Mouse (Mus musculus) limb, embryonic 10.5 days (tissue): Measurements from ENCODE around the gene Sbno2. TPM values are rescaled to one million over a fixed set of nuclear protein-coding genes. Genes with fewer than 3 reads are reported as not detected.
"Not testable (repeated sequence)": the region's sequence is repeated elsewhere in the genome, so short reads cannot be mapped to it uniquely, and the experiment has no call there.

Source experiments
- DNase-seq: peaks from one replicate; pipeline ENCODE4 v3.0.0-alpha.2; 2017; ENCODE audit warnings: low spot score
- H3K27ac ChIP-seq: fragments of 300-500 bp; sonication (generic); 2 replicates; pipeline ENCODE4 v1.5.1; 2016; ENCODE audit warnings: mild to moderate bottlenecking
- H3K27me3 ChIP-seq: fragments of 300-500 bp; sonication (generic); 2 replicates; pipeline ENCODE4 v1.6.1; 2016; ENCODE audit warnings: low read depth, mild to moderate bottlenecking; ENCODE audit not compliant: poor library complexity, severe bottlenecking
- H3K36me3 ChIP-seq: fragments of 300-500 bp; sonication (generic); 2 replicates; pipeline ENCODE4 v1.6.1; 2016; ENCODE audit warnings: mild to moderate bottlenecking, moderate library complexity
- H3K4me1 ChIP-seq: fragments of 300-500 bp; sonication (generic); 2 replicates; pipeline ENCODE4 v1.6.1; 2016
- H3K4me3 ChIP-seq: fragments of 300-500 bp; sonication (generic); 2 replicates; pipeline ENCODE4 v1.5.1; 2016; ENCODE audit warnings: mild to moderate bottlenecking, moderate library complexity
- H3K9me3 ChIP-seq: fragments of 300-500 bp; sonication (generic); replicated peaks from 2 replicates; pipeline ENCODE4 v1.6.1; 2016; ENCODE audit warnings: mild to moderate bottlenecking
- WGBS: fragments of 180-500 bp; shearing (Covaris S2); methylation state at CpG from one replicate; pipeline ENCODE4 v1.1.7; 2016; 5-methylcytosine and 5-hydroxymethylcytosine counted together
- polyA plus RNA-seq: library from polyadenylated mRNA; unstranded; fragments of >200 nt; fragmentation: Nextera tagmentation; extraction: Ambion mirVana; gene quantifications from 2 replicates; pipeline ENCODE4 v1.2.1, GENCODE M21; 2016

Sbno2 gene
- polyA plus RNA-seq, 1 experiment from 2014 or later = 18.4 TPM

- Histone ChIP-seq H3K27ac (0 out of 2 replicates have a peak overlapping the region, but pooled peaks have one; percentile 28), H3K4me1 (peaks cover 37% of the 10 kb centered on the region), H3K4me3 (no peak overlapping the region), H3K36me3 (no peaks in the 10 kb centered on the region), H3K27me3 (peaks cover 9% of the 10 kb centered on the region), H3K9me3 (no peaks in the 10 kb centered on the region)
- WGBS = 49% methylated on average over 4 of the region's 4 CpGs
- no peak for DNase-seq
Measured at GRCm38 (mm10) chr10:80044087-80044486, 61.3 kb downstream of the Sbno2 start.

GRCm38 (mm10) chr10:80041409-80042060, 63.8 kb downstream of the Sbno2 start:
- not testable (repeated sequence) for H3K27ac ChIP-seq

GRCm38 (mm10) chr10:80039559-80039979, 65.8 kb downstream of the Sbno2 start, which contains the start of gene Polr2e:
Polr2e (minus strand) TSS chr10:80039795.
- Histone ChIP-seq H3K27me3 (no peaks in the 10 kb centered on the region), H3K36me3 (peaks cover 40% of the 10 kb centered on the region), H3K4me3 (peak within 1 kb of the TSS; percentile 90), H3K4me1 (peaks cover 24% of the 10 kb centered on the region), H3K9me3 (no peaks in the 10 kb centered on the region), H3K27ac (peak within 1 kb of the TSS; percentile 85)
- DNase-seq = peak; percentile 99
- WGBS = under 1% methylated on average over 40 of the region's 40 CpGs

More at GRCm38 (mm10) chr10:80041409-80042060, 63.8 kb downstream of the Sbno2 start:
- peaks cover 20% of the 10 kb centered on the region for H3K36me3 ChIP-seq
- H3K27me3 ChIP-seq, H3K4me3 ChIP-seq, DNase-seq, H3K9me3 ChIP-seq: not testable (repeated sequence)
- WGBS = 85% methylated on average over 8 of the region's 8 CpGs
- peaks cover 24% of the 10 kb centered on the region for H3K4me1 ChIP-seq

GRCm38 (mm10) chr10:80036832-80037231, 68.5 kb downstream of the Sbno2 start:
- DNase-seq = no peak
- H3K4me1 ChIP-seq = peaks cover 27% of the 10 kb centered on the region
- no peaks in the 10 kb centered on the region for H3K27me3 ChIP-seq
- H3K36me3 ChIP-seq = peaks cover 48% of the 10 kb centered on the region
- no peak overlapping the region for H3K27ac ChIP-seq
- peak overlapping the region; percentile 90; the same call in 1 of the 2 replicates for H3K4me3 ChIP-seq
- no peaks in the 10 kb centered on the region for H3K9me3 ChIP-seq
- 95% methylated on average over 13 of the region's 13 CpGs for WGBS

- peaks cover 58% of the 10 kb centered on the region for H3K36me3 ChIP-seq
- 95% methylated on average over 5 of the region's 5 CpGs for WGBS
- peaks cover 27% of the 10 kb centered on the region for H3K4me1 ChIP-seq
Measured at GRCm38 (mm10) chr10:80035686-80036085, 69.7 kb downstream of the Sbno2 start.

GRCm38 (mm10) chr10:80035148-80035547, 70.2 kb downstream of the Sbno2 start:
- Histone ChIP-seq H3K9me3 (no peaks in the 10 kb centered on the region), H3K27ac (0 out of 2 replicates have a peak overlapping the region, but pooled peaks have one; percentile 2), H3K27me3 (no peaks in the 10 kb centered on the region), H3K36me3 (peaks cover 64% of the 10 kb centered on the region), H3K4me3 (no peak overlapping the region), H3K4me1 (peaks cover 27% of the 10 kb centered on the region)
- no peak for DNase-seq
- 91% methylated on average over 8 of the region's 8 CpGs for WGBS

More at GRCm38 (mm10) chr10:80035686-80036085, 69.7 kb downstream of the Sbno2 start:
- no peaks in the 10 kb centered on the region for H3K9me3 ChIP-seq
- H3K27ac ChIP-seq = peak overlapping the region; percentile 19; the same call in 1 of the 2 replicates
- no peaks in the 10 kb centered on the region for H3K27me3 ChIP-seq
- DNase-seq = no peak
- H3K4me3 ChIP-seq = no peak overlapping the region

- Histone ChIP-seq H3K27ac (peak overlapping the region; percentile 25; the same call in 1 of the 2 replicates), H3K36me3 (peaks cover 77% of the 10 kb centered on the region), H3K27me3 (no peaks in the 10 kb centered on the region), H3K9me3 (no peaks in the 10 kb centered on the region), H3K4me3 (no peak overlapping the region), H3K4me1 (peaks cover 16% of the 10 kb centered on the region)
- WGBS = 46% methylated on average over 9 of the region's 9 CpGs
- no peak for DNase-seq
Measured at GRCm38 (mm10) chr10:80033511-80034391, 71.6 kb downstream of the Sbno2 start.

GRCm38 (mm10) chr10:80032799-80033480, 72.4 kb downstream of the Sbno2 start:
- H3K27me3 ChIP-seq = no peaks in the 10 kb centered on the region
- 80% methylated on average over 5 of the region's 5 CpGs for WGBS
- H3K27ac ChIP-seq = no peak overlapping the region
- H3K4me3 ChIP-seq = no peak overlapping the region
- H3K36me3 ChIP-seq = peaks cover 79% of the 10 kb centered on the region
- H3K9me3 ChIP-seq = no peaks in the 10 kb centered on the region
- DNase-seq = no peak
- H3K4me1 ChIP-seq = peaks cover 8% of the 10 kb centered on the region

- Histone ChIP-seq H3K4me3 (no peak overlapping the region), H3K9me3 (no peaks in the 10 kb centered on the region), H3K36me3 (peaks cover 79% of the 10 kb centered on the region), H3K4me1 (peaks cover 12% of the 10 kb centered on the region), H3K27me3 (no peaks in the 10 kb centered on the region), H3K27ac (no peak overlapping the region)
- 88% methylated on average over 17 of the region's 17 CpGs for WGBS
- no peak for DNase-seq
Measured at GRCm38 (mm10) chr10:80030736-80031135, 74.6 kb downstream of the Sbno2 start.

GRCm38 (mm10) chr10:80030191-80030590, 75.2 kb downstream of the Sbno2 start:
- Histone ChIP-seq H3K4me3 (no peak overlapping the region), H3K27me3 (no peaks in the 10 kb centered on the region), H3K9me3 (no peaks in the 10 kb centered on the region), H3K4me1 (peaks cover 18% of the 10 kb centered on the region), H3K36me3 (peaks cover 77% of the 10 kb centered on the region), H3K27ac (no peak overlapping the region)
- 94% methylated on average over 9 of the region's 9 CpGs for whole genome bisulfite sequencing
- no peak for DNase-seq

GRCm38 (mm10) chr10:80028521-80028846, 76.9 kb downstream of the Sbno2 start:
- Histone ChIP-seq H3K27ac (no peak overlapping the region), H3K9me3 (no peaks in the 10 kb centered on the region), H3K4me3 (no peak overlapping the region), H3K27me3 (no peaks in the 10 kb centered on the region), H3K36me3 (peaks cover 73% of the 10 kb centered on the region), H3K4me1 (peaks cover 21% of the 10 kb centered on the region)
- WGBS = 95% methylated on average over 13 of the region's 13 CpGs
- DNase-seq = no peak

GRCm38 (mm10) chr10:80027681-80028520, 77.5 kb downstream of the Sbno2 start:
- peaks cover 76% of the 10 kb centered on the region for H3K36me3 ChIP-seq
- H3K27me3 ChIP-seq = no peaks in the 10 kb centered on the region
- H3K4me3 ChIP-seq = no peak overlapping the region
- 79% methylated on average over 20 of the region's 20 CpGs for WGBS
- H3K9me3 ChIP-seq = no peaks in the 10 kb centered on the region
- no peak overlapping the region for H3K27ac ChIP-seq
- peaks cover 21% of the 10 kb centered on the region for H3K4me1 ChIP-seq
- no peak for DNase-seq
